Comparison of ENCODE assay signal across 8 mouse cellular contexts in the genomic region with DNA sequence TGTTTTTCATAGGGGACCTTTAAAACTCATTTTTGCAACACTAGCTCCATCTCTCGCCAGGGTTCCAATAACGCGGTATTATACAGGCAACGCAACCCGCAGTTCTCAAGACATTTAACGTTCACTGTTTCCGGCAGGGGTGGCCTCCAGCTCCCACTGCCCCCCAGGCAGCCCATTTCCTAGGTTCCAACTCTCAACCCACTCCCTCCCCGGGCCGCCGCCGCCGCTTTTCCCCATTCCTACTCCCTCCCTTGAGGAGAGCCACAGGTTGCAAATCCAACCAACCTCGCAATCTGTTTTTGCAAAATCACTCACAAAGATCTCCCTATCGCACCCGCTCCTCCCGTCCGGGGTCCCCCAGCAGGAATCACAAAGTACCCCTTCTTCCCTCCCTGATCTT. TPM values are rescaled to one million over a fixed set of nuclear protein-coding genes. Genes with fewer than 3 reads are reported as not detected.
DNase-seq lines count a peak whose midpoint lies in the region; ATAC-seq and TF ChIP-seq lines count a peak whose summit lies in the region.

No protein-coding gene starts in this region.

- peak overlapping the region; percentile 77 for H3K4me2 ChIP-seq in limb, embryonic 15.5 days
- peak overlapping the region; percentile 91 for H3K4me2 ChIP-seq in neural tube, embryonic 14.5 days (ENCODE audit: low read depth, low read length)

- H3K4me3 ChIP-seq in C2C12 (ENCODE audit: insufficient read depth, poor library complexity, severe bottlenecking) = peak overlapping the region; percentile 63
- H3K4me3 ChIP-seq in limb, embryonic 15.5 days = peak overlapping the region; percentile 78
- H3K4me3 ChIP-seq in neural tube, embryonic 14.5 days (ENCODE audit: low read depth, low read length) = peak overlapping the region; percentile 64

- H3ac ChIP-seq in C2C12 (ENCODE audit: control insufficient read depth, insufficient read length, low read depth) = peak overlapping the region; percentile 25

- under 1% methylated on average over 17 of the region's 17 CpGs for WGBS in limb, embryonic 15.5 days
- 0% methylated on average over 17 of the region's 17 CpGs for whole genome bisulfite sequencing in neural tube, embryonic 14.5 days

- TF ChIP-seq CTCF in C2C12 (IDR thresholded peaks at IDR 0.05; ENCODE audit: control insufficient read depth, insufficient read depth, insufficient read length) = no peak

- peak overlapping the region; percentile 35 for H3K27ac ChIP-seq in limb, embryonic 15.5 days
- H3K27ac ChIP-seq in neural tube, embryonic 14.5 days (ENCODE audit: low read depth, low read length) = 0 out of 2 replicates have a peak overlapping the region, but pooled peaks have one; percentile 44

- intact Hi-C loops in heart, postnatal 25 days (cut with DNase I) = loop anchor here (2.0 to 5.0 kb wide), 3 partner anchors 406 to 905 kb away; partner anchors contain the start of gene Lpp
- intact Hi-C loops in gastrocnemius, postnatal 36 days (cut with DNase I) = loop anchor here (5.0 kb wide), 1 partner anchor 360 kb away; no protein-coding TSS in a partner anchor

- peaks cover 51% of the 10 kb centered on the region for H3K79me2 ChIP-seq in C2C12 (ENCODE audit: control insufficient read depth, insufficient read depth)

- DNase-seq in adrenal gland, adult (ENCODE audit: inconsistent age in 2 of 2, low spot score in 1 of 2) = peak; percentile 55 to 88
- no peak for DNase-seq in adrenal gland, postnatal 4 days (ENCODE audit: low spot score in 2 of 2)
- peak; percentile 68 for DNase-seq in embryo, embryonic 9.5 days (ENCODE audit: extremely low spot score)
- DNase-seq in heart, postnatal 25 days (ENCODE audit: low spot score) = peak; percentile 19
- no peak for DNase-seq in gastrocnemius, postnatal 36 days

- peaks cover 4% of the 10 kb centered on the region for H3K36me3 ChIP-seq in C2C12 (ENCODE audit: control insufficient read depth, insufficient read depth)
- no peaks in the 10 kb centered on the region for H3K36me3 ChIP-seq in limb, embryonic 15.5 days
- H3K36me3 ChIP-seq in neural tube, embryonic 14.5 days (ENCODE audit: control insufficient read depth, insufficient read depth, low read length) = no peaks in the 10 kb centered on the region

- ATAC-seq in limb, embryonic 15.5 days (ENCODE audit: insufficient number of reproducible peaks, low FRiP score, low TSS enrichment, low read depth) = no peak
- no peak for ATAC-seq in neural tube, embryonic 14.5 days (ENCODE audit: low read depth)

- H3K9me3 ChIP-seq in limb, embryonic 15.5 days = no peaks in the 10 kb centered on the region
- H3K9me3 ChIP-seq in neural tube, embryonic 14.5 days (ENCODE audit: control insufficient read depth, low read length) = no peaks in the 10 kb centered on the region

- H3K27me3 ChIP-seq in C2C12 (ENCODE audit: control insufficient read depth, insufficient read depth, insufficient read length) = no peaks in the 10 kb centered on the region
- H3K27me3 ChIP-seq in limb, embryonic 15.5 days = no peaks in the 10 kb centered on the region
- peaks cover 5% of the 10 kb centered on the region; the same call in 1 of the 2 replicates for H3K27me3 ChIP-seq in neural tube, embryonic 14.5 days (ENCODE audit: control insufficient read depth, insufficient read depth, low read length)

- peaks cover 16% of the 10 kb centered on the region for H3K79me3 ChIP-seq in C2C12 (ENCODE audit: low read depth)

- peak overlapping the region; percentile 82 for H3K9ac ChIP-seq in limb, embryonic 15.5 days
- peak overlapping the region; percentile 84 for H3K9ac ChIP-seq in neural tube, embryonic 14.5 days (replicated peaks; ENCODE audit: low read depth, low read length)

- peaks cover 47% of the 10 kb centered on the region for H3K4me1 ChIP-seq in limb, embryonic 15.5 days
- peaks cover 19% of the 10 kb centered on the region for H3K4me1 ChIP-seq in neural tube, embryonic 14.5 days (ENCODE audit: control insufficient read depth, insufficient read depth, low read length)

TF ChIP-seq in C2C12, 6 proteins besides CTCF, POLR2A, EP300 and RAD21:
- TF ChIP-seq MAX (IDR thresholded peaks at IDR 0.05) = no peak
- TF ChIP-seq MYOG (IDR thresholded peaks at IDR 0.05; ENCODE audit: control insufficient read depth, extremely low read depth, insufficient read length) = no peak
- TF ChIP-seq FOSL1 (IDR thresholded peaks at IDR 0.05; ENCODE audit: insufficient read depth, low read length, poor library complexity, severe bottlenecking) = no peak
- TF ChIP-seq USF1 (IDR thresholded peaks at IDR 0.05; ENCODE audit: low read depth) = no peak
- no peak for TF ChIP-seq CEBPB (IDR thresholded peaks at IDR 0.05; ENCODE audit: low read depth)
- no peak for TF ChIP-seq MYOD1 (IDR thresholded peaks at IDR 0.05; ENCODE audit: control insufficient read depth, insufficient read length, low read depth)
TF ChIP-seq in C2C12: peak in this region for 0.

RNA-seq across cellular contexts. Expression of gene Gm37419, which starts 1.4 kb away (rescaled TPM):
- not detected for total RNA-seq in adrenal gland, postnatal 4 days (2021)
- not detected for polyA plus RNA-seq in C2C12 (2012; fragmentation: generic; extraction: Trizol)
- total RNA-seq in heart, postnatal 25 days (2021) = not detected
- not detected in 2 replicates for polyA plus RNA-seq in limb, embryonic 15.5 days (2015; fragmentation: Nextera tagmentation; extraction: Ambion mirVana)
- not detected in 2 replicates for polyA plus RNA-seq in neural tube, embryonic 14.5 days (2014; fragmentation: Nextera tagmentation; extraction: Ambion mirVana)
- not detected for total RNA-seq in gastrocnemius, postnatal 36 days (2021)

RNA-seq across cellular contexts. Expression of gene Bcl6, which starts 1.8 kb away (rescaled TPM):
- total RNA-seq in adrenal gland, postnatal 4 days (2021) = 10 to 100 TPM; 30.2 to 31.3 TPM
- polyA plus RNA-seq in C2C12 (2012; fragmentation: generic; extraction: Trizol) = 6.2 TPM
- total RNA-seq in heart, postnatal 25 days (2021) = 10 to 100 TPM; 12.0 to 17.6 TPM
- polyA plus RNA-seq in limb, embryonic 15.5 days (2015; fragmentation: Nextera tagmentation; extraction: Ambion mirVana) = 3.6 and 4.2 TPM in 2 replicates
- 0.50 and 0.72 TPM in 2 replicates for polyA plus RNA-seq in neural tube, embryonic 14.5 days (2014; fragmentation: Nextera tagmentation; extraction: Ambion mirVana)
- 10 to 100 TPM; 40.7 to 68.1 TPM for total RNA-seq in gastrocnemius, postnatal 36 days (2021)

RNA-seq across cellular contexts. Expression of gene Rtp2, which starts 54.7 kb away (rescaled TPM):
- not detected for total RNA-seq in adrenal gland, postnatal 4 days (2021)
- not detected for polyA plus RNA-seq in C2C12 (2012; fragmentation: generic; extraction: Trizol)
- total RNA-seq in heart, postnatal 25 days (2021) = not detected
- not detected in 2 replicates for polyA plus RNA-seq in limb, embryonic 15.5 days (2015; fragmentation: Nextera tagmentation; extraction: Ambion mirVana)
- not detected in 2 replicates for polyA plus RNA-seq in neural tube, embryonic 14.5 days (2014; fragmentation: Nextera tagmentation; extraction: Ambion mirVana)
- total RNA-seq in gastrocnemius, postnatal 36 days (2021) = not detected

Comparison
In these comparisons a context has a peak if more than half of its experiments do, and no peak if none do; other contexts are left out.
1. DNase-seq: peak in adrenal gland, adult (2 of 2), embryo, embryonic 9.5 days (single experiment) and heart, postnatal 25 days (single experiment); none in adrenal gland, postnatal 4 days (0 of 2) and gastrocnemius, postnatal 36 days (0 of 2).
2. Peak in every context shown above with its lines, with median percentiles within 50 percentile points of each other: H3K4me3 ChIP-seq.